Mouse (Mus musculus): ENCODE measurements around the gene Bcl7c. TPM values are rescaled to one million over a fixed set of nuclear protein-coding genes. Genes with fewer than 3 reads are reported as not detected.

The Bcl7c gene
- total and polyA plus RNA-seq, 3 experiments: 28.0 to 71.3 (median 60.5) TPM

DNA sequence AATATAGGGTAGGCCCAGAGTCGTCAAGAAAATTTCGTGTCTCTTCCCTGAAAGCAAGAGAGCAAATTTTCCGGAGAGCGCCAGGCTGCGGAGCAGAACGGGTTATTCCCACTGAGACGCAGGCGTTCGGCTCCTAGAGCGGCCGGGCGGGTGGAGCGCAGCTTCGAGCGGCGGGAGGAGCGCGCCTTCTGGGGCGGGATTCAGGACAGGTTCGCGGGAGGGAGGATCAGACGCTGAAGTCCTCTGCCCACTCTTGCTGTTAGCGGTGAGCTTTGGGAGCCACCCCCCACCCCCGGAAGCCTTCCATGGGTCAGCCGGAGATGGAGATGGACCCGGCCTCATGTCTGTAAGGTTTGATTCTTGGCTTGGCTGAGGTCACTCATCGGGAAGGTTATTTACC lies 71.8 kb downstream of the Bcl7c start:
- Histone ChIP-seq H3K9ac (ENCODE audit: insufficient read depth, low read depth) (no peak overlapping the region), H3K9me3 (replicated peaks; ENCODE audit: low read length) (no peaks in the 10 kb centered on the region), H3K4me2 (ENCODE audit: insufficient read depth, low read depth, poor library complexity, severe bottlenecking) (no peak overlapping the region), H3K36me3 (replicated peaks in 1 of 2; ENCODE audit: control insufficient read depth in 1 of 2, insufficient read depth in 1 of 2, low read length in 1 of 2) (no peaks in the 10 kb centered on the region), H3K4me3 (replicated peaks in 1 of 3; ENCODE audit: low read depth in 2 of 3, low read length in 2 of 3, poor library complexity in 1 of 3) (no peak overlapping the region), H3K4me1 (ENCODE audit: control insufficient read depth in 1 of 2, insufficient read depth in 2 of 2) (no peaks in the 10 kb centered on the region), H3K27ac (ENCODE audit: insufficient read depth, low read depth) (no peak overlapping the region), H3K27me3 (replicated peaks) (no peaks in the 10 kb centered on the region), H3K79me2 (replicated peaks; ENCODE audit: control insufficient read depth, extremely low read depth, insufficient read depth, poor library complexity, severe bottlenecking) (no peaks in the 10 kb centered on the region)
- TF ChIP-seq NELFE (IDR thresholded peaks at IDR 0.05; ENCODE audit: low read depth, low read length) (no peak), SMC3 (IDR thresholded peaks at IDR 0.05; ENCODE audit: low read depth, low read length) (no peak)
- dilution Hi-C loops (cut with MboI; ENCODE audit: extremely low pct_ligation_motif_present, extremely low pct_unique_long_range_greater_than_20kb, low sequenced_read_pairs) (no loop called here), in situ Hi-C loops (cut with MboI; ENCODE audit: low pct_ligation_motif_present, low pct_unique_long_range_greater_than_20kb, low sequenced_read_pairs) (no loop called here)
- no peak for DNase-seq (ENCODE audit: extremely low read depth)

GRCm38 (mm10) chr7:127631416-127631815 lies 77.3 kb downstream of the Bcl7c start:
- no peaks in the 10 kb centered on the region for H3K36me3 ChIP-seq (replicated peaks in 1 of 2; ENCODE audit: control insufficient read depth in 1 of 2, insufficient read depth in 1 of 2, low read length in 1 of 2)
- no peak overlapping the region for H3K4me3 ChIP-seq (replicated peaks in 1 of 3; ENCODE audit: low read depth in 2 of 3, low read length in 2 of 3, poor library complexity in 1 of 3)
- TF ChIP-seq MYC (IDR thresholded peaks at IDR 0.05; ENCODE audit: low read depth, low read length): no peak
- no peak for TF ChIP-seq CHD2 (IDR thresholded peaks at IDR 0.05; ENCODE audit: low read length)
- TF ChIP-seq RCOR1 (conservative IDR thresholded peaks at IDR 0.05; ENCODE audit: low read depth, low read length): no peak
- no peak for TF ChIP-seq HCFC1 (IDR thresholded peaks at IDR 0.05; ENCODE audit: low read depth, low read length)
- TF ChIP-seq RAD21 (IDR thresholded peaks at IDR 0.05; ENCODE audit: low read depth, low read length): no peak
- no peak for TF ChIP-seq GABPA (IDR thresholded peaks at IDR 0.05; ENCODE audit: insufficient replicate concordance, low read depth, low read length)
- TF ChIP-seq MAZ (IDR thresholded peaks at IDR 0.05; ENCODE audit: low read depth, low read length): no peak
- no peak for TF ChIP-seq POLR2AphosphoS2 (IDR thresholded peaks at IDR 0.05; ENCODE audit: low read depth, low read length)
- TF ChIP-seq USF2 (conservative IDR thresholded peaks at IDR 0.05; ENCODE audit: low read depth, low read length): no peak
- no peak for TF ChIP-seq CHD1 (IDR thresholded peaks at IDR 0.05; ENCODE audit: low read depth, low read length)
- TF ChIP-seq BHLHE40 (IDR thresholded peaks at IDR 0.05; ENCODE audit: low read depth, low read length): no peak
- TF ChIP-seq ZMIZ1 (IDR thresholded peaks at IDR 0.05; ENCODE audit: low read depth, low read length): no peak
- no peak for TF ChIP-seq SIN3A (IDR thresholded peaks at IDR 0.05; ENCODE audit: low read length)
- TF ChIP-seq TCF12 (IDR thresholded peaks at IDR 0.05; ENCODE audit: low read depth, low read length): no peak
- no peak for TF ChIP-seq POLR2A (IDR thresholded peaks at IDR 0.05; ENCODE audit: low read depth, low read length)
- no peak for TF ChIP-seq JUN (IDR thresholded peaks at IDR 0.05; ENCODE audit: insufficient read depth, low read depth, low read length)
- TF ChIP-seq KAT2A (IDR thresholded peaks at IDR 0.05; ENCODE audit: insufficient replicate concordance, low read length): no peak
- no peaks in the 10 kb centered on the region for H3K79me2 ChIP-seq (replicated peaks; ENCODE audit: control insufficient read depth, extremely low read depth, insufficient read depth, poor library complexity, severe bottlenecking)
- H3K27ac ChIP-seq (ENCODE audit: insufficient read depth, low read depth): no peak overlapping the region
- no peak for DNase-seq (ENCODE audit: extremely low read depth)
- H3K4me1 ChIP-seq (ENCODE audit: control insufficient read depth in 1 of 2, insufficient read depth in 2 of 2): no peaks in the 10 kb centered on the region
- in situ Hi-C loops (cut with MboI; ENCODE audit: low pct_ligation_motif_present, low pct_unique_long_range_greater_than_20kb, low sequenced_read_pairs): no loop called here
- dilution Hi-C loops (cut with MboI; ENCODE audit: extremely low pct_ligation_motif_present, extremely low pct_unique_long_range_greater_than_20kb, low sequenced_read_pairs): no loop called here
- no peak overlapping the region for H3K9ac ChIP-seq (ENCODE audit: insufficient read depth, low read depth)
- H3K27me3 ChIP-seq (replicated peaks): no peaks in the 10 kb centered on the region
- no peaks in the 10 kb centered on the region for H3K9me3 ChIP-seq (replicated peaks; ENCODE audit: low read length)
- H3K4me2 ChIP-seq (ENCODE audit: insufficient read depth, low read depth, poor library complexity, severe bottlenecking): no peak overlapping the region
